Comparison of ENCODE assay signal across 25 mouse cellular contexts in the genomic region with DNA sequence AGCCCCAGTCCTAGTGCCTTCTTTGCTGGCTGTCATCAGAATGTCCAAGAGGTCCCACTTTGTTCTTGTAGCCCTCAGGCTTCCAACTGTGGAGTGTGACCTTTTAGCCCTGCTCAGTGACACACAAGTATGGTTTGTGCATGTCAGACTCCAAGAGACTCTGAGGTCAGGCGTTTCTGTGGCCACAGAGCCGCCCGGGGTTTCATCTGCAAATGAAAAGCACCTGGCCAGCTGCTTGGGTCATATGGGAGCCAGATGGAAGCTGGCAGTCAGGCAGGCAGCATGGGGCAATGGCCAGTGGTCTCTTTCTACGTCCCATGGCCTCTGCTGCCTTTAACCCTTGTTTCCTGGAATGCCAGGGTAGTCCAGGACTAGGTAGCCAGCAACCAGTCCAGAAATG. TPM values are rescaled to one million over a fixed set of nuclear protein-coding genes. Genes with fewer than 3 reads are reported as not detected.
A peak's percentile ranks its signal among the peaks of the same experiment; 100 is the strongest.
DNase-seq lines count a peak whose midpoint lies in the region; ATAC-seq and TF ChIP-seq lines count a peak whose summit lies in the region.
"Had no signal": no experiment of that assay in that cellular context is flagged by ENCODE, and none has a peak within 500 bp of the region (broad histone marks: within the 10 kb centered on the region; RNA-seq: fewer than 3 reads in every experiment).

No protein-coding gene starts in this region.

- no peaks in the 10 kb centered on the region for H3K27me3 ChIP-seq in hindbrain, embryonic 11.5 days (ENCODE audit: control insufficient read depth, insufficient read depth, low read length)
- no peaks in the 10 kb centered on the region for H3K27me3 ChIP-seq in hindbrain, embryonic 13.5 days
- H3K27me3 ChIP-seq in embryonic facial prominence, embryonic 10.5 days (replicated peaks; ENCODE audit: low read depth, poor library complexity, severe bottlenecking) = no peaks in the 10 kb centered on the region
- no peaks in the 10 kb centered on the region for H3K27me3 ChIP-seq in lung, postnatal 0 days (replicated peaks; ENCODE audit: insufficient read depth, low read length)
- H3K27me3 ChIP-seq: forebrain, embryonic 15.5 days; limb, embryonic 15.5 days; liver, embryonic 13.5 days; midbrain, embryonic 13.5 days had no signal

- H3K36me3 ChIP-seq in hindbrain, embryonic 11.5 days (ENCODE audit: control insufficient read depth, insufficient read depth, low read length) = no peaks in the 10 kb centered on the region
- H3K36me3 ChIP-seq in hindbrain, embryonic 13.5 days = 0 out of 2 replicates have a peak, but pooled peaks cover 3% of the 10 kb centered on the region
- peaks cover 46% of the 10 kb centered on the region for H3K36me3 ChIP-seq in embryonic facial prominence, embryonic 10.5 days (replicated peaks)
- no peaks in the 10 kb centered on the region for H3K36me3 ChIP-seq in lung, postnatal 0 days (ENCODE audit: insufficient read depth, low read length)
- H3K36me3 ChIP-seq: forebrain, embryonic 15.5 days; midbrain, embryonic 13.5 days had no signal

- peaks cover 6% of the 10 kb centered on the region; the same call in 1 of the 2 replicates for H3K4me1 ChIP-seq in hindbrain, embryonic 11.5 days (replicated peaks; ENCODE audit: control insufficient read depth, insufficient read depth, low read length)
- peaks cover 32% of the 10 kb centered on the region for H3K4me1 ChIP-seq in hindbrain, embryonic 13.5 days (replicated peaks)
- H3K4me1 ChIP-seq in embryonic facial prominence, embryonic 10.5 days = peaks cover 79% of the 10 kb centered on the region
- peaks cover 3% of the 10 kb centered on the region for H3K4me1 ChIP-seq in lung, postnatal 0 days (ENCODE audit: insufficient read depth, low read depth, low read length)
- H3K4me1 ChIP-seq: forebrain, embryonic 15.5 days had no signal

- DNase-seq in hindbrain, embryonic 11.5 days (ENCODE audit: low spot score) = peak; percentile 22
- peak; percentile 71 for DNase-seq in embryo, embryonic 10 days (ENCODE audit: low spot score)
- DNase-seq in embryonic facial prominence, embryonic 10.5 days (ENCODE audit: low spot score) = peak; percentile 76
- DNase-seq in mesoderm, embryonic 11.5 days (ENCODE audit: low read depth, low spot score) = peak; percentile 41
- no peak for DNase-seq in lung, postnatal 0 days (ENCODE audit: low spot score)
- DNase-seq in lung, postnatal 4 days = no peak
- DNase-seq: adrenal gland, adult 8-10 months; B cell, adult 2 months; cerebellum, adult 8-10 months; cerebellum, postnatal 25 days; kidney, postnatal 36 days; liver, embryonic 13.5 days; lung, adult 2 months; lung, postnatal 14 days; retina, postnatal 1 day; right cerebral cortex, postnatal 14 days; thymus, postnatal 4 days had no signal

- no peak for TF ChIP-seq CTCF in lung, postnatal 0 days (IDR thresholded peaks at IDR 0.05)

- WGBS in hindbrain, embryonic 11.5 days = 42% methylated on average over 4 of the region's 4 CpGs
- WGBS in hindbrain, embryonic 13.5 days = 69% methylated on average over 4 of the region's 4 CpGs
- 27% methylated on average over 4 of the region's 4 CpGs for WGBS in embryonic facial prominence, embryonic 10.5 days
- WGBS in lung, postnatal 0 days = 88% methylated on average over 4 of the region's 4 CpGs

- H3K9ac ChIP-seq in hindbrain, embryonic 11.5 days (ENCODE audit: low read depth, low read length) = no peak overlapping the region
- H3K9ac ChIP-seq in hindbrain, embryonic 13.5 days = no peak overlapping the region
- H3K9ac ChIP-seq in lung, postnatal 0 days (replicated peaks; ENCODE audit: low read depth) = no peak overlapping the region
- H3K9ac ChIP-seq: forebrain, embryonic 15.5 days; hindbrain, embryonic 14.5 days; limb, embryonic 15.5 days; liver, embryonic 13.5 days; midbrain, embryonic 13.5 days had no signal

- H3K9me3 ChIP-seq in hindbrain, embryonic 11.5 days (ENCODE audit: control insufficient read depth, low read length) = no peaks in the 10 kb centered on the region
- no peaks in the 10 kb centered on the region for H3K9me3 ChIP-seq in hindbrain, embryonic 13.5 days
- H3K9me3 ChIP-seq in embryonic facial prominence, embryonic 10.5 days = no peaks in the 10 kb centered on the region
- H3K9me3 ChIP-seq in lung, postnatal 0 days (ENCODE audit: low read length) = no peaks in the 10 kb centered on the region
- H3K9me3 ChIP-seq: forebrain, embryonic 15.5 days; limb, embryonic 15.5 days; liver, embryonic 13.5 days; midbrain, embryonic 13.5 days had no signal

- no peak for ATAC-seq in hindbrain, embryonic 11.5 days (ENCODE audit: low FRiP score)
- no peak for ATAC-seq in hindbrain, embryonic 13.5 days (ENCODE audit: low FRiP score)
- ATAC-seq in lung, postnatal 0 days = no peak
- ATAC-seq: activated CD4-positive, CD25-positive, alpha-beta regulatory T cell, adult 4 months; forebrain, embryonic 15.5 days; inflammation-experienced regulatory T-cells, adult 6 months; midbrain, embryonic 13.5 days had no signal

- H3K4me2 ChIP-seq in hindbrain, embryonic 11.5 days (replicated peaks; ENCODE audit: low read depth, low read length) = no peak overlapping the region
- no peak overlapping the region for H3K4me2 ChIP-seq in hindbrain, embryonic 13.5 days
- no peak overlapping the region for H3K4me2 ChIP-seq in lung, postnatal 0 days (replicated peaks; ENCODE audit: low read depth, low read length)
- H3K4me2 ChIP-seq: forebrain, embryonic 15.5 days; hindbrain, embryonic 14.5 days; limb, embryonic 15.5 days; liver, embryonic 13.5 days; midbrain, embryonic 13.5 days had no signal

- H3K27ac ChIP-seq in hindbrain, embryonic 11.5 days (ENCODE audit: low read depth, low read length) = no peak overlapping the region
- no peak overlapping the region for H3K27ac ChIP-seq in hindbrain, embryonic 13.5 days
- 0 out of 2 replicates have a peak overlapping the region, but pooled peaks have one; percentile 36 for H3K27ac ChIP-seq in embryonic facial prominence, embryonic 10.5 days (replicated peaks)
- no peak overlapping the region for H3K27ac ChIP-seq in lung, postnatal 0 days (ENCODE audit: low read length)
- H3K27ac ChIP-seq: forebrain, embryonic 15.5 days; hindbrain, embryonic 14.5 days; layer of hippocampus, adult 2 months; limb, embryonic 15.5 days; liver, embryonic 13.5 days; midbrain, embryonic 13.5 days had no signal

- TF ChIP-seq EP300 in lung, postnatal 0 days (IDR thresholded peaks at IDR 0.05) = no peak

- H3K4me3 ChIP-seq in hindbrain, embryonic 11.5 days (ENCODE audit: low read depth, low read length) = no peak overlapping the region
- no peak overlapping the region for H3K4me3 ChIP-seq in hindbrain, embryonic 13.5 days
- H3K4me3 ChIP-seq in embryonic facial prominence, embryonic 10.5 days = no peak overlapping the region
- H3K4me3 ChIP-seq in lung, postnatal 0 days (ENCODE audit: low read depth, low read length) = no peak overlapping the region
- H3K4me3 ChIP-seq: forebrain, embryonic 15.5 days; layer of hippocampus, adult 2 months; limb, embryonic 15.5 days; liver, embryonic 13.5 days; midbrain, embryonic 13.5 days had no signal

RNA-seq across cellular contexts. Expression of gene Capzb, which starts 27.0 kb away (rescaled TPM):
- 239 and 255 TPM in 2 replicates for polyA plus RNA-seq in hindbrain, embryonic 11.5 days (2014; fragmentation: Nextera tagmentation; extraction: Ambion mirVana)
- polyA plus RNA-seq in hindbrain, embryonic 13.5 days (2015; fragmentation: Nextera tagmentation; extraction: Ambion mirVana) = 340 and 343 TPM in 2 replicates
- 388 and 409 TPM in 2 replicates for polyA plus RNA-seq in embryonic facial prominence, embryonic 10.5 days (2016; fragmentation: Nextera tagmentation; extraction: Ambion mirVana)
- 401 and 408 TPM in 2 replicates for polyA plus RNA-seq in lung, postnatal 0 days (2015; fragmentation: Nextera tagmentation; extraction: Ambion mirVana)

Comparison
In these comparisons a context has a peak if more than half of its experiments do, and no peak if none do; other contexts are left out.
1. DNase-seq: peak in hindbrain, embryonic 11.5 days (single experiment), embryo, embryonic 10 days (single experiment), embryonic facial prominence, embryonic 10.5 days (single experiment) and mesoderm, embryonic 11.5 days (single experiment); none in lung, postnatal 0 days (single experiment) and lung, postnatal 4 days (0 of 2).